Mouse (Mus musculus) heart, postnatal 0 days (tissue): ENCODE measurements around the gene Eif2s1. TPM values are rescaled to one million over a fixed set of nuclear protein-coding genes. Genes with fewer than 3 reads are reported as not detected.

Source experiments
- ATAC-seq: fragments of 200-750 bp; cut with Nextera tagmentation; 2 replicates; pipeline ENCODE4 v1.8.0; 2017; ENCODE audit warnings: low read depth, moderate number of reproducible peaks, moderate library complexity; ENCODE audit not compliant: insufficient read depth
- DNase-seq: peaks from one replicate; pipeline ENCODE4 v3.0.0-alpha.2; 2016; ENCODE audit warnings: low spot score
- H3K27ac ChIP-seq: fragments of 300-500 bp; sonication (generic); 2 replicates; pipeline ENCODE4 v1.5.1; 2014; ENCODE audit warnings: low read depth, mild to moderate bottlenecking
- H3K27me3 ChIP-seq: fragments of 300-500 bp; sonication (generic); 2 replicates; pipeline ENCODE4 v1.6.1; 2014; ENCODE audit warnings: low read length, mixed read lengths; ENCODE audit not compliant: control insufficient read depth, insufficient read depth
- H3K36me3 ChIP-seq: fragments of 300-500 bp; sonication (generic); replicated peaks from 2 replicates; pipeline ENCODE4 v1.6.1; 2014; ENCODE audit warnings: low read length, mixed read lengths; ENCODE audit not compliant: control insufficient read depth, insufficient read depth
- H3K4me1 ChIP-seq: fragments of 300-500 bp; sonication (generic); 2 replicates; pipeline ENCODE4 v1.6.1; 2014; ENCODE audit warnings: antibody characterized with exemption; ENCODE audit not compliant: control insufficient read depth, insufficient read depth
- H3K4me2 ChIP-seq: fragments of 300-500 bp; sonication (generic); 2 replicates; pipeline ENCODE4 v1.6.1; 2014; ENCODE audit warnings: low read depth, mild to moderate bottlenecking, low read length, moderate library complexity
- H3K4me3 ChIP-seq: fragments of 300-500 bp; sonication (generic); 2 replicates; pipeline ENCODE4 v1.5.1; 2014; ENCODE audit warnings: low read depth, low read length
- H3K9ac ChIP-seq: fragments of 300-500 bp; sonication (generic); replicated peaks from 2 replicates; pipeline ENCODE4 v1.6.1; 2014; ENCODE audit warnings: low read depth, low read length, mixed read lengths
- H3K9me3 ChIP-seq: fragments of 300-500 bp; sonication (generic); replicated peaks from 2 replicates; pipeline ENCODE4 v1.6.1; 2016; ENCODE audit warnings: low read length; ENCODE audit not compliant: control insufficient read depth
- CTCF ChIP-seq: IDR thresholded peaks from 2 replicates; pipeline ENCODE4 v1.5.1; 2016; ENCODE audit warnings: antibody characterized with exemption, control low read depth, low read depth
- EP300 ChIP-seq: IDR thresholded peaks from 2 replicates; pipeline ENCODE4 v1.6.1; 2016; ENCODE audit warnings: antibody characterized with exemption, low read depth
- WGBS: fragments of 180-500 bp; shearing (Covaris S2); extraction: QIAGEN DNeasy Blood & Tissue Kit; methylation state at CpG from one replicate; pipeline ENCODE4 v1.1.7; 2014; 5-methylcytosine and 5-hydroxymethylcytosine counted together
- polyA plus RNA-seq: library from polyadenylated mRNA; unstranded; fragments of >200 nt; fragmentation: Nextera tagmentation; extraction: Ambion mirVana; gene quantifications from 2 replicates; pipeline ENCODE4 v1.2.1, GENCODE M21; 2015
- total RNA-seq: library from RNA; depleted of rRNA; stranded (reverse); fragments of >200 nt; gene quantifications from 2 replicates; pipeline ENCODE4 v1.2.3, GENCODE M21; 2014; ENCODE audit warnings: low replicate concordance

Eif2s1 gene
- total and polyA plus RNA-seq, 2 experiments from 2014 or later, result 37.7 to 101 TPM

DNA sequence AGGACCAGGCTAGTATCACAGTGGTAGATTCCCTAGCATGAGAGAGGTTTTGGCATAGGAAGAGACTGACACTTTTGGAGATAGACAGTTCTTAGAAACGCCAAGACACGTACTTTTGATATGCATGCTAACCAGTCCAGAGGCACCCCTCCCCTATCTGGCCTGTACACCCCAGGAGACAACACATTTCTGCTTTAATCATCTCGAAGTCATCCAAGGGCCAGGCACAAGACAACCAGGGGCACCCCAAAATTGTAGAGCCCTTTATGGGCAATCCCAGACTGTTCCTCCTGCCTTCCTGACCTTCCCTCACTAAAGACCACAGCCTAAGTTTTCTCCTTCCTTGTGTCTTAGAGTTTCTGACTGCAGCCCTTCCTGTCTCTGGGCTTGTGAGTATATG lies 53.9 kb downstream of the Eif2s1 start:
- ATAC-seq (no peak), DNase-seq (no peak)
- Histone ChIP-seq H3K9me3 (no peaks in the 10 kb centered on the region), H3K27ac (no peak overlapping the region), H3K4me1 (0 out of 2 replicates have a peak, but pooled peaks cover 3% of the 10 kb centered on the region), H3K4me2 (no peak overlapping the region), H3K4me3 (no peak overlapping the region), H3K27me3 (peaks cover 23% of the 10 kb centered on the region; the same call in 1 of the 2 replicates), H3K9ac (no peak overlapping the region), H3K36me3 (no peaks in the 10 kb centered on the region)
- 60% methylated on average over 3 of the region's 3 CpGs for WGBS
- TF ChIP-seq CTCF, result no peak
- no peak for TF ChIP-seq EP300

DNA sequence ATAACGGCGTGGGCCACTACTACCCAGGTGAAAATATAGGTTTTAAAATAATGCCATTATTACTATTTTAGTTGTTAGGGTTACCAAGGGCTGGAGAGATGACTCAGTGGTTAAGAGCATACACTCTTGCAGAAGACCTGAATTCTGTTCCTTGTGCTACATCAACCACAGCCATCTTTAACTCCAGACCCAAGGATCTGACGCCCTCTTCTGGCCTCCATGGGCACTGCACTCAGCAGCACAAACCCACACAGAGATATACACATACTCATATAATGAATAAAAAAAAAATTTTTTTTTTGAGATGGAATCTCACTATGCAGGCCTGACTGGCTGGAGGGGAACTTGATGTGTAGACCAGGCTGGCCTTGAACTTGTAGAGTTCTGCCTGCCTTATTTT lies 54.7 kb downstream of the Eif2s1 start:
- 72% methylated on average over 3 of the region's 3 CpGs for WGBS

DNA sequence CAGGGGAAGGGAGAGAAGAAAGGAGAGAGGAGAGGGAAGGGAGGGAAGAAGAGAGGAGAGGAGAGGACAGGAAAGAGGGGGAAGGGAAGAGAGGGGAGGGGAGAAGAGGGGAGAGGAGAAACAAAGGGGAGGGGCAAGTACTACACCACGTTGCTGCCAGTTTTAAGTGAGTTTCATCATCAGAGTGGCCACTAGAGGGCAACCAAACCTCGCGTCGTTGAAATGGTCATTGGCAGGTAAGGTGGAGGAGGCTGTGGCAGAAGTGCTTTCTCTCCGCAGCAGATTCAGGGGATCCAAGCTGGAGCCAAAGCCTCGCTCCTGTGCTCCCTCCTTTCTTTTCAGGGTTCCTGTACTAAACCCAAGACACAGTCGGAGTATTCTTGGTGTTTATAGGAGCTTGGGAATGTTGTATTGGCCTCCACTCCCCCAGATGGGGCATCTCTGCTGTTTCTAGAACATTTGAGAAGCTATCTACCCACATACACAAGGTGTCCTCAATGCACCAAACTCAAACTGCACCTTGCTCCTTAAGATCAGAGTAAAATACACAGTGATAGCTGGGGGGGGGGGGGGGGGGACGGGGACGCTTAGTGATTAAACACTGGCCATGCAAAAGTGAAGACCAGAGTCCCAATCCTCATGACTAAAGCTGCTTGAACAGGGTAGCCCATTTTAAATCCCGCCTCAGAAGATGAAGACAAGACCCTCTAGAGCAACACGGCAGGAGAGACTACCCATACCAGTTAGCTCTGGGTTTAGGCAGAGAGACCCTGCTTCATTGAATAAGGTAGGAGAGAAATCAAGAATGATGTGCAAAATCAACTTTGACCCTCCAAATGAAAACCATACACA lies 56.8 kb downstream of the Eif2s1 start:
- no peaks in the 10 kb centered on the region for H3K4me1 ChIP-seq
- no peak overlapping the region for H3K4me3 ChIP-seq
- H3K27me3 ChIP-seq, result no peaks in the 10 kb centered on the region
- H3K9me3 ChIP-seq, result no peaks in the 10 kb centered on the region
- peak overlapping the region; percentile 32 for H3K4me2 ChIP-seq
- no peaks in the 10 kb centered on the region for H3K36me3 ChIP-seq
- peak; percentile 83 for DNase-seq
- H3K27ac ChIP-seq, result no peak overlapping the region
- WGBS, result 10% methylated on average over 9 of the region's 11 CpGs
- TF ChIP-seq CTCF (peak; percentile 85), EP300 (no peak)
- H3K9ac ChIP-seq, result no peak overlapping the region
- ATAC-seq, result peak; percentile 55; the same call in 1 of the 2 replicates

More for the DNA sequence above, 54.7 kb downstream of the Eif2s1 start:
- Histone ChIP-seq H3K36me3 (no peaks in the 10 kb centered on the region), H3K9ac (no peak overlapping the region), H3K9me3 (no peaks in the 10 kb centered on the region), H3K4me3 (no peak overlapping the region), H3K27me3 (peaks cover 16% of the 10 kb centered on the region; the same call in 1 of the 2 replicates), H3K4me2 (no peak overlapping the region), H3K4me1 (0 out of 2 replicates have a peak, but pooled peaks cover 3% of the 10 kb centered on the region), H3K27ac (no peak overlapping the region)
- TF ChIP-seq EP300 (no peak), CTCF (no peak)
- no peak for ATAC-seq
- DNase-seq, result no peak

DNA sequence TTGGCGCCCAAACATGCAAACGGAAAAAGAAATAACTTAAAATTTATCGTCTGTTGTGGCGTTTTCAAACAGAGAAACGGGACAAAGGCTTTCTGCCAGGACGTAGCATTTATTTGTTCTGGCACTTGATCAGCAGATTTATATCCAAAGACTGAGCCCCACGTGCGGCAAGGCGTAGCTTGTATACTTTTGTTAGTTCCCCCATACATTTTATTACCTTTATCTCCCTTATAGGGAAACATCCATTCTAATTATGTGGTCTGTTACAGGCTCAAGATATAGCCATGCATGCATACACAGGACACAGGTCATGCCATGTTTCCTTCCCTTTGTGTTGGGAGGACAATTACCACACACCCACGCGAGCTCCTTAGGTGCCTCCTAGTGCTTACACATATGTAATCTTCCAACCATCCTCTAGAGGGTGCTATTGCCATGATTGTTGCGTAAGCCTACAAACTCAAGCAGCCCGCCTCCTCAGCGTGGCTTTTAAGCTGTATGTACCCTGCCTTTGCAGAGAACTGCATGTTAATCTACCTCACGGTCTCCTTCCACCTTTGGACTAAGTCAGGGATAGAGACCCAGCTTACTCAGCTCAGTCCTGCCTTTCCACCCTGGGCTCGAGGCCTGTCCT lies 57.6 kb downstream of the Eif2s1 start:
- H3K27ac ChIP-seq, result no peak overlapping the region
- no peaks in the 10 kb centered on the region for H3K9me3 ChIP-seq
- H3K4me2 ChIP-seq, result peak overlapping the region; percentile 32
- H3K9ac ChIP-seq, result no peak overlapping the region
- H3K36me3 ChIP-seq, result no peaks in the 10 kb centered on the region
- DNase-seq (peak; percentile 86), ATAC-seq (peak; percentile 75)
- TF ChIP-seq EP300 (no peak), CTCF (peak; percentile 87)
- H3K4me3 ChIP-seq, result no peak overlapping the region
- no peaks in the 10 kb centered on the region for H3K27me3 ChIP-seq
- H3K4me1 ChIP-seq, result no peaks in the 10 kb centered on the region
- WGBS, result 23% methylated on average over 16 of the region's 16 CpGs

DNA sequence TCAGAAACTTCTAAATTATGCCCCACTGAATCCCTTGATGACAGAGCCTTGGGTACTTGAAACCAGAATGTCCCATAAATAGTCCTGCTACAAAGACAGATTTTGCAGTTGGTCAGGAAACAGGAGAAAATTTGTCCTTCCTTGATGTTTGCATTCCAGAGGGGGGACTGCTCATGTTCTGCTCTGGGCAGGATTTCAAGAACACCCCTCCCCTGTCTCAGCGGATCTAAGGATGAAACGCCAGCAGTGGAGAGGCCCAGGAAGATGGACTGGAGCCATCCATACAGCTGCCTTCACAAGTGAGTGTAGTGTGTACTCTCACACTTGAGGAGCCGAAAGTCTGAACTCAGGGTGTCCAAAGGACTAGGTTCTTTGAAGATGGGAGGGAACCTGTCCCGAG lies 59.8 kb downstream of the Eif2s1 start:
- Histone ChIP-seq H3K4me3 (no peak overlapping the region), H3K4me2 (no peak overlapping the region), H3K4me1 (no peaks in the 10 kb centered on the region), H3K36me3 (no peaks in the 10 kb centered on the region), H3K27me3 (no peaks in the 10 kb centered on the region), H3K27ac (no peak overlapping the region), H3K9me3 (no peaks in the 10 kb centered on the region), H3K9ac (no peak overlapping the region)
- DNase-seq (no peak), ATAC-seq (no peak)
- TF ChIP-seq CTCF, result no peak
- no peak for TF ChIP-seq EP300
- WGBS, result 49% methylated on average over 4 of the region's 4 CpGs
